Mouse (Mus musculus) heart, embryonic 16.5 days (tissue): ENCODE results near the gene Umad1. TPM values are rescaled to one million over a fixed set of nuclear protein-coding genes. Genes with fewer than 3 reads are reported as not detected.

Experiments
- ATAC-seq: fragments of 200-750 bp; cut with Nextera tagmentation; replicated peaks from 2 replicates; pipeline ENCODE4 v1.8.0; 2017; ENCODE audit warnings: moderate number of reproducible peaks; ENCODE audit not compliant: insufficient read depth, low FRiP score; ENCODE audit errors: extremely low read depth
- H3K27ac ChIP-seq: fragments of 300-500 bp; sonication (generic); 2 replicates; pipeline ENCODE4 v1.5.1; 2014; ENCODE audit warnings: mild to moderate bottlenecking, low read length, control low read depth, moderate library complexity
- H3K27me3 ChIP-seq: fragments of 300-500 bp; sonication (generic); 2 replicates; pipeline ENCODE4 v1.6.1; 2014; ENCODE audit warnings: low read length, mixed read lengths; ENCODE audit not compliant: control insufficient read depth, insufficient read depth
- H3K36me3 ChIP-seq: fragments of 300-500 bp; sonication (generic); 2 replicates; pipeline ENCODE4 v1.6.1; 2014; ENCODE audit not compliant: control insufficient read depth, insufficient read depth
- H3K4me1 ChIP-seq: fragments of 300-500 bp; sonication (generic); 2 replicates; pipeline ENCODE4 v1.6.1; 2014; ENCODE audit warnings: low read length, mixed read lengths; ENCODE audit not compliant: control insufficient read depth, insufficient read depth
- H3K4me2 ChIP-seq: fragments of 300-500 bp; sonication (generic); 2 replicates; pipeline ENCODE4 v1.6.1; 2014; ENCODE audit warnings: low read depth, mild to moderate bottlenecking, control low read depth, low read length
- H3K4me3 ChIP-seq: fragments of 300-500 bp; sonication (generic); 2 replicates; pipeline ENCODE4 v1.5.1; 2014; ENCODE audit warnings: mild to moderate bottlenecking, control low read depth, low read length
- H3K9ac ChIP-seq: fragments of 300-500 bp; sonication (generic); 2 replicates; pipeline ENCODE4 v1.6.1; 2014; ENCODE audit warnings: low read length, control low read depth
- H3K9me3 ChIP-seq: fragments of 300-500 bp; sonication (generic); replicated peaks from 2 replicates; pipeline ENCODE4 v1.6.1; 2016; ENCODE audit warnings: low read length; ENCODE audit not compliant: control insufficient read depth
- WGBS: fragments of 180-500 bp; shearing (Covaris S2); extraction: QIAGEN DNeasy Blood & Tissue Kit; methylation state at CpG from one replicate; pipeline ENCODE4 v1.1.7; 2014; 5-methylcytosine and 5-hydroxymethylcytosine counted together
- polyA plus RNA-seq: library from polyadenylated mRNA; unstranded; fragments of >200 nt; fragmentation: Nextera tagmentation; extraction: Ambion mirVana; gene quantifications from 2 replicates; pipeline ENCODE4 v1.2.1, GENCODE M21; 2015

Umad1 gene
- polyA plus RNA-seq, 1 experiment from 2014 or later, result 24.5 TPM

GRCm38 (mm10) chr6:8275098-8275497 lies 16.0 kb downstream of the Umad1 start:
- H3K9ac ChIP-seq, result no peak overlapping the region
- no peak for ATAC-seq
- peaks cover 3% of the 10 kb centered on the region; the same call in 1 of the 2 replicates for H3K36me3 ChIP-seq
- H3K4me2 ChIP-seq, result no peak overlapping the region
- H3K27me3 ChIP-seq, result no peaks in the 10 kb centered on the region
- no peak overlapping the region for H3K27ac ChIP-seq
- WGBS, result 13% methylated on average over 1 of the region's 1 CpGs
- H3K9me3 ChIP-seq, result no peaks in the 10 kb centered on the region
- H3K4me1 ChIP-seq, result peaks cover 4% of the 10 kb centered on the region; the same call in 1 of the 2 replicates
- no peak overlapping the region for H3K4me3 ChIP-seq

GRCm38 (mm10) chr6:8276431-8276830 lies 17.3 kb downstream of the Umad1 start:
- no peaks in the 10 kb centered on the region for H3K27me3 ChIP-seq
- H3K4me3 ChIP-seq, result no peak overlapping the region
- H3K27ac ChIP-seq, result no peak overlapping the region
- WGBS, result 31% methylated on average over 4 of the region's 4 CpGs
- no peak overlapping the region for H3K4me2 ChIP-seq
- H3K4me1 ChIP-seq, result peaks cover 4% of the 10 kb centered on the region; the same call in 1 of the 2 replicates
- no peaks in the 10 kb centered on the region for H3K9me3 ChIP-seq
- H3K36me3 ChIP-seq, result peaks cover 3% of the 10 kb centered on the region; the same call in 1 of the 2 replicates
- H3K9ac ChIP-seq, result no peak overlapping the region
- ATAC-seq, result no peak

DNA sequence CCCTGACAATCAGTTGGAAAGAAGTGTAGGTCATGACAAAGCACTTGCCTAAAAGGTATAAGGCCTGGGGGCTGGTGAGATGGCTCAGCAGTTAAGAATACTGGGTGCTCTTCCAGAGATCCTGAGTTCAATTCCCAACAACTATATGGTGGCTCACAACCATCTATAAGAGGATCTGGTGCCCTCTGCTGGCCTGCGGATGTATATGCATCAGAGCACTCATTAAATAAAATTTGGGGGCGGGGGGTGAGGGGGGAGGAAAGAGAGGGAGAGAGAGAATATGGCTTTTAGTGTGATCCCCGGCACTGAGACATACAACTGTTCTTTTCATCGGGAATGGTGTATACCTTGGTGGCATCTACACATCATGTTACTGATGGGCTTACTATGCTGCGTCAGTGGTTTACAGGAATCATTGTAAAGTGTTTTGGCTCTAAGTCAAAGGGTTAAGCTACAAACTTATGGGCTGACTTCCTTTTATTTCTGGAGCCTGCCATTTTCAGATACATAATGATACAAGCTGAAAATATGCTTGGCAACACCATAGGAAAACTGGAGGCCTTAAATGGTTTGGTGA lies 19.4 kb downstream of the Umad1 start:
- H3K36me3 ChIP-seq, result peaks cover 3% of the 10 kb centered on the region; the same call in 1 of the 2 replicates
- no peak overlapping the region for H3K27ac ChIP-seq
- 81% methylated on average over 5 of the region's 5 CpGs for WGBS
- H3K9ac ChIP-seq, result no peak overlapping the region
- no peaks in the 10 kb centered on the region for H3K27me3 ChIP-seq
- no peak overlapping the region for H3K4me3 ChIP-seq
- H3K4me2 ChIP-seq, result no peak overlapping the region
- no peaks in the 10 kb centered on the region for H3K9me3 ChIP-seq
- peaks cover 4% of the 10 kb centered on the region; the same call in 1 of the 2 replicates for H3K4me1 ChIP-seq
- no peak for ATAC-seq

DNA sequence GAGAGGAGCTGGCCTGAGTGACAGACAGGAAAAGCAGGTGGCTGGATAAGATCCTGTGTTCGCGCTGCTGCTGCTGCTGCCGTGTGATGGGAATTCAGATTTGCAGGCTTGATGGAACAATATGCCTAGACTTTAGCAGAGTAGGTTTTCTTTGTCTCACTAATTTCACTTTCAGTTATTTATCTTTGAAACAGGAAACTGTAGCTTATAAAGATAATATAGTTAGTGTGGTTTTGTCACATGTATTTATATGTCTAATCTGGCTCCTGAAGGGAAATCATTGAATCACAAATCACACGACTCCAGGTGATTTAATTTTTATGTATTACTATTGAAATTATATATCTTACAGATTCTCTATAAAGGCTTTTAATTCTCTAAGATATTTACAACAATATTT lies 24.2 kb downstream of the Umad1 start:
- no peaks in the 10 kb centered on the region for H3K9me3 ChIP-seq
- no peaks in the 10 kb centered on the region for H3K27me3 ChIP-seq
- ATAC-seq, result no peak
- no peak overlapping the region for H3K4me2 ChIP-seq
- H3K27ac ChIP-seq, result no peak overlapping the region
- H3K9ac ChIP-seq, result no peak overlapping the region
- no peak overlapping the region for H3K4me3 ChIP-seq
- WGBS, result 75% methylated on average over 4 of the region's 4 CpGs
- H3K4me1 ChIP-seq, result no peaks in the 10 kb centered on the region
- H3K36me3 ChIP-seq, result peaks cover 3% of the 10 kb centered on the region; the same call in 1 of the 2 replicates

DNA sequence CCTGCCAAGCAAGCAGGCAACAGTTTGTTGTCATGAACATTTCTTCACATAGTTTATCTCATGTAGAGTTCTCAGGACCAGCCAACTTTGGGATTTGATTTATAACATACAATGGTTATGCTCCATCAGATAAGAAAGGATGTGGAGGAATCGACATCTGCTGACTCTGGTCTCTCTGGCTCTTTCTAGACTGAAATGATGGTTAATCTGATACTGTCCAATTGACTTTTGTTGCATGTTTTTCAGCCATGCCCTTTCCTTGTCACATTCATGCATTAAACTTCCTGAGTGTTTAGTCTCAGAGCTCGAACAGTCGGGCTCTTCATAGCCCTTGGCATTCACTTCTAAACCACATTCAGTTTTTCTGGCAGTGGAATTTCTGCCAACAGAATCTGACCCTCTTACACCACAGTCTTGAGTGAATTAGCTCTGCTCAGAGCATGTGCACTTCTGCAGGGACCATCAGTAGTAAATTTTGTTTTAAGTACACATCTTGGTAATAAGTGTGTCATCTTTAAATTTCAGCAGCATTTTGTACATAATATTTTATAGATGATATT lies 26.4 kb downstream of the Umad1 start:
- Histone ChIP-seq H3K36me3 (no peaks in the 10 kb centered on the region), H3K9ac (no peak overlapping the region), H3K27ac (no peak overlapping the region), H3K27me3 (no peaks in the 10 kb centered on the region), H3K9me3 (no peaks in the 10 kb centered on the region), H3K4me2 (no peak overlapping the region), H3K4me1 (no peaks in the 10 kb centered on the region), H3K4me3 (no peak overlapping the region)
- no peak for ATAC-seq
- 60% methylated on average over 3 of the region's 3 CpGs for WGBS

DNA sequence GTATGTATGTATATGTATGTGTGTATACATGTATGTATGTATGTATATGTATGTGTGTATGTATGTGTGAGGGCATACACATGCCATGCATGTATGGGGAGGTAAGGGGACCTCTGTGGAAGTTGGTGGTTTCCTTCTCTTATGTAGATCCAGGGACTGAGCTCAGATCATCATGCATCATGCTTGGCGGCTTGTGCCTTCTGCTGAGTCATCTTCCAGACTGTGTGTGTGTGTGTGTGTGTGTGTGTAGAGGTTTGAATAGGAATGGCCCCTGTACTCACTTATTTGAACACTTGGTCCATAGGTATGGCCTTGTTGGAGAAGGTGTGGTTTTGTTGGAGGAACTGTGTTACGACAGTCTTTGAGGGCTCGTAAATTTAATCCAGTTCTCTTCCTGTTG lies 27.1 kb downstream of the Umad1 start:
- Histone ChIP-seq H3K9ac (no peak overlapping the region), H3K27me3 (no peaks in the 10 kb centered on the region), H3K27ac (no peak overlapping the region), H3K36me3 (no peaks in the 10 kb centered on the region), H3K4me2 (no peak overlapping the region), H3K4me1 (no peaks in the 10 kb centered on the region), H3K4me3 (no peak overlapping the region), H3K9me3 (no peaks in the 10 kb centered on the region)
- WGBS, result 99% methylated on average over 3 of the region's 3 CpGs
- ATAC-seq, result no peak

GRCm38 (mm10) chr6:8288755-8289580 lies 29.9 kb downstream of the Umad1 start:
- Histone ChIP-seq H3K4me2 (no peak overlapping the region), H3K4me1 (no peaks in the 10 kb centered on the region), H3K36me3 (no peaks in the 10 kb centered on the region), H3K4me3 (no peak overlapping the region), H3K9ac (no peak overlapping the region), H3K27ac (no peak overlapping the region), H3K9me3 (no peaks in the 10 kb centered on the region), H3K27me3 (no peaks in the 10 kb centered on the region)
- ATAC-seq, result no peak
- 86% methylated on average over 4 of the region's 4 CpGs for WGBS

GRCm38 (mm10) chr6:8294048-8294784 lies 35.1 kb downstream of the Umad1 start:
- no peak overlapping the region for H3K4me3 ChIP-seq
- ATAC-seq, result no peak
- H3K27ac ChIP-seq, result no peak overlapping the region
- H3K4me2 ChIP-seq, result no peak overlapping the region
- no peak overlapping the region for H3K9ac ChIP-seq
- H3K36me3 ChIP-seq, result no peaks in the 10 kb centered on the region
- 86% methylated on average over 4 of the region's 4 CpGs for WGBS
- H3K4me1 ChIP-seq, result no peaks in the 10 kb centered on the region
- no peaks in the 10 kb centered on the region for H3K9me3 ChIP-seq
- H3K27me3 ChIP-seq, result no peaks in the 10 kb centered on the region
